Mouse (Mus musculus) cerebral cortex, adult 2 months (tissue): Measurements from ENCODE around the gene Gm6525.

Source experiments
- WGBS: fragments of 180-500 bp; shearing (Covaris S2); methylation state at CpG from one replicate; pipeline ENCODE4 v1.1.7; 2018; 5-methylcytosine and 5-hydroxymethylcytosine counted together

Gm6525 gene

GRCm38 (mm10) chr3:84169393-84170005, 4.4 kb upstream of the Gm6525 start:
- 60% methylated on average over 8 of the region's 8 CpGs for WGBS

- WGBS: 51% methylated on average over 11 of the region's 11 CpGs
Measured at GRCm38 (mm10) chr3:84172406-84172805, 1.5 kb upstream of the Gm6525 start.

- 41% methylated on average over 7 of the region's 7 CpGs for WGBS
Measured at GRCm38 (mm10) chr3:84175337-84176315, 1.7 kb downstream of the Gm6525 start.

GRCm38 (mm10) chr3:84177834-84178233, 3.9 kb downstream of the Gm6525 start:
- WGBS: 70% methylated on average over 2 of the region's 2 CpGs

- 85% methylated on average over 2 of the region's 2 CpGs for WGBS
Measured at GRCm38 (mm10) chr3:84180304-84180703, 6.4 kb downstream of the Gm6525 start.

- 27% methylated on average over 8 of the region's 8 CpGs for WGBS
Measured at GRCm38 (mm10) chr3:84181102-84181501, 7.2 kb downstream of the Gm6525 start.

- WGBS: 61% methylated on average over 4 of the region's 4 CpGs
Measured at GRCm38 (mm10) chr3:84181717-84182116, 7.8 kb downstream of the Gm6525 start.

- WGBS: 55% methylated on average over 10 of the region's 10 CpGs
Measured at GRCm38 (mm10) chr3:84189629-84190173, 15.8 kb downstream of the Gm6525 start.

GRCm38 (mm10) chr3:84190513-84191061, 16.7 kb downstream of the Gm6525 start:
- WGBS: 32% methylated on average over 41 of the region's 41 CpGs

GRCm38 (mm10) chr3:84191141-84191881, 17.4 kb downstream of the Gm6525 start:
- 54% methylated on average over 21 of the region's 21 CpGs for WGBS

- 72% methylated on average over 4 of the region's 4 CpGs for WGBS
Measured at GRCm38 (mm10) chr3:84193881-84194280, 20.0 kb downstream of the Gm6525 start.

- 90% methylated on average over 3 of the region's 3 CpGs for WGBS
Measured at GRCm38 (mm10) chr3:84198229-84198628, 24.3 kb downstream of the Gm6525 start.

- 96% methylated on average over 9 of the region's 9 CpGs for WGBS
Measured at GRCm38 (mm10) chr3:84199516-84199915, 25.6 kb downstream of the Gm6525 start.

- 43% methylated on average over 13 of the region's 13 CpGs for WGBS
Measured at GRCm38 (mm10) chr3:84200559-84201420, 26.9 kb downstream of the Gm6525 start.

GRCm38 (mm10) chr3:84204640-84205039, 30.7 kb downstream of the Gm6525 start:
- 67% methylated on average over 5 of the region's 5 CpGs for WGBS

- WGBS: 42% methylated on average over 6 of the region's 6 CpGs
Measured at GRCm38 (mm10) chr3:84205650-84206049, 31.7 kb downstream of the Gm6525 start.

- 54% methylated on average over 3 of the region's 3 CpGs for WGBS
Measured at GRCm38 (mm10) chr3:84206106-84206505, 32.2 kb downstream of the Gm6525 start.

GRCm38 (mm10) chr3:84207366-84207765, 33.5 kb downstream of the Gm6525 start:
- WGBS: 16% methylated on average over 2 of the region's 2 CpGs

- WGBS: 91% methylated on average over 7 of the region's 7 CpGs
Measured at GRCm38 (mm10) chr3:84208475-84208874, 34.6 kb downstream of the Gm6525 start.

GRCm38 (mm10) chr3:84208917-84209513, 35.1 kb downstream of the Gm6525 start:
- 67% methylated on average over 7 of the region's 7 CpGs for WGBS
